Mouse (Mus musculus) mouse embryonic stem cell (cell line): ENCODE data around the gene Fam126b.
"Not testable (repeated sequence)": the region's sequence is repeated elsewhere in the genome, so short reads cannot be mapped to it uniquely, and the experiment has no call there.

Source experiments
- in situ Hi-C, 2 experiments: fragments of 300-500 bp; cut with MboI; formaldehyde crosslinking; loops; 1 replicate in 1 of 2; 3 replicates in 1 of 2; pipeline ENCODE4 v1.14.3; 2019 to 2020; ENCODE audit warnings: low sequenced_read_pairs in 2 of 2, low pct_unique_long_range_greater_than_20kb in 1 of 2, mixed read lengths in 1 of 2; ENCODE audit not compliant: unreplicated experiment in 1 of 2

Gene Fam126b

DNA sequence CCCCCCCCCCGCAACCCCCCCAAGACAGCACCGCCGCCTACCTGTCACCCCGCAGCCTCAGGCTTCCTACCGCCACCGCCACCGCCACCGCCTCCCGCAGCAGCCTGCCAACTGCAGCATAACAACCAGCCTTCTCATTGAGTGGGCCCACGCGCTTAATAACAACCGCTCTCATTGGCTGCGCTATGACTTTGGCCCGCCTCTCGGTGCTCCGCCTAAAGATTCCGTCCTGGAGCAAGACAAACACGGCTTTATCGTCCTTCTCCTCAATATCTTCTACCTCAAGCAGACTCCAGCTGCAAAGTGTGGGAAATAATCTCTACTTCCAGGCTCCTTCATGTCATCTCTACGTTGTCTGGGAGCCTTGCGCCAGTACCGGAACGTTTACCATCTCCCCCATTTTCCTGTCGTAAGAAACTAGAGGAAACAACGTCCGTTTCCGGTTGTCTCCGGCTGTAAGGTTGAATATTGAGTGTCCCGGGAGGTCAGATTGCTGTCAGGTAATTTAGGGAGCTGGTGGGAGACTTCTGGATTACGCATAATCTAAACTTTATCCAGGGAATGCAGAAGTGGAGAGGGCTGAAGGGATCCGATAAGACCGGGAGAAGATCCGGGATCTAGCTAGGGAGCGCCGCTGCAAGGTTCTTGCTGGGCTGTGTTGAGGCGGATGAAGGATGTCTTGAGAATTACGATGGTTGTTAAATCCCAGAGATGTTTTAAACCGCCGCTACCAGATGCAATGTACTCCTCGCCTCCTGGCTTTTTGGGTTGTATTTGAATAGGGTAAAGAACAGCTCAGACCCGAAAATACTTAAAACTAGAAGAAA lies at the start of gene Fam126b, which contains the start of gene Ndufb3:
Gene Fam126b, minus strand, starts transcription at position 153 of the 827 bp plus-strand sequence.
Gene Ndufb3, plus strand, starts transcription at position 214 of the 827 bp plus-strand sequence.
- in situ Hi-C loops: no loop called here

DNA sequence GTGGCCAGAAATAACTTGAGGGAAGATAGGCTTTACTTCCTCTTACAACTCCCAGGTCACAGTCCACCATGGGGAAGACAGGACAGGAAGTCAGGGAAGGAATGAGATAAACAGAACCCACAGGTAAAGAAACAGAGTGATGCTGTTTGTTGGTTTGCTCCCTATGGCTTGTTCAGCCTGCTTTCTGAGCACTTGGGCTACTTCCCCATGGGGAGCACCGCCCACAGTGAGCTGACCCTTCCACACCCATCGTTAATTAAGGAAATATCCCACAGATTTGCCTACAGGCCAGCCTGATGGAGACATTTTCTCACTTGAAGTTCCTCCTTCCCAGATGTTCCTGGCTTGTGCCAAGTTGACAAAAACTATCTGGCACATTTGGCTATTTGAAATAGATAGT lies 42.7 kb upstream of the Fam126b start:
- in situ Hi-C loops: not testable (repeated sequence)

DNA sequence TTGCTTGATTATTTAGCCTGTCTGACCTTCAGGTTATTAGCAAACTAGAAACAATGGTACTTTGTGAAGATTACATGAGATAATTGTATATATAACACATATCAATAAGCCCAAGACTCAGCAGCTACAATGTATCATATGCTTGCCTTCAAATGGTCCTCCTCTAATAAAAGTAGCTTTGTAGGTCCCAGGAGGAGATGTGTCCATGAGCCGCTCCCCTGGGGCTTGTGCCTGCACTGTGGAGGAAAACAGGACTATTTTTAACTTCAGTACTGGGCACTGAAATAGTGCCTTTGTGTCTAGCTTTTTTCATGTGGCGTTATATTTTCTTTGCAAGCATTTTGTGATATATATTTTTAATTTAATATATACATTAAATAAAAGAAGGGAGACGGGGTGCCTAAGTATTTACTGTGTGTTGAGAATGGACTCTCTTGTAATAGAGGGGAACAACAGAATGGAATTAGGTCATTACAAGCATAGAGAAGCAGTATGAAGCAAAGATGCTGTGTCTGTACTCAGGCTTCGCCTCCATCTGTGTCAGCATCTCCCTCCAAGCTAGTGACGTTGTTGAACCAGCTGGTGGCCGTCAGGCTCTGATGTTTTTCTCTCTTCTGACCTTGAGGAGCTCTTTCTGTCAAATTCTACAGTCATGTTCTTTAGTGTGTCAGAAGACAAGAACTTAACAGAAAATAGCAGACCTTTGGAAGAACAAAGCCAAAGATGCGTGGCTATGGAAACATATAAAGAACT lies 36.0 kb upstream of the Fam126b start:
- in situ Hi-C loops: no loop called here

DNA sequence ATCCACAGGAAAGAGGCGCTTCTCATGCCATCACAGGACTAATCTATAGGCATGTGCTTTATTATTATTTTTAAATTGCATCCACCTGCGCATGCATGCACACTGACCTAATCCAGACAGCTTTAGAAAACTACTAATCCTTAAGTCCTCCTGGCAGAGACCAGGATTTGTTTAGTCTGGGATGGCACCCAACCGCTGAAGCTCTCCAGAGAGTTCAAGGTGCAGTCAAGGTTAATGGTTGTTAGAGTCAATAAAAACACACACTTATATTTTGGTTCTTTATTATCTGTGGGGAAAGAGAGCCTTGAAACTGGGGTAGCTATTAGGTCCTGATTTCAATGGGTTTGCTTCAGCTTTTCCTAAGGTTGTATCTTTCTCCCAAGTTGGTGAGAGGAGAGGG lies 35.1 kb upstream of the Fam126b start:
- in situ Hi-C loops: no loop called here

DNA sequence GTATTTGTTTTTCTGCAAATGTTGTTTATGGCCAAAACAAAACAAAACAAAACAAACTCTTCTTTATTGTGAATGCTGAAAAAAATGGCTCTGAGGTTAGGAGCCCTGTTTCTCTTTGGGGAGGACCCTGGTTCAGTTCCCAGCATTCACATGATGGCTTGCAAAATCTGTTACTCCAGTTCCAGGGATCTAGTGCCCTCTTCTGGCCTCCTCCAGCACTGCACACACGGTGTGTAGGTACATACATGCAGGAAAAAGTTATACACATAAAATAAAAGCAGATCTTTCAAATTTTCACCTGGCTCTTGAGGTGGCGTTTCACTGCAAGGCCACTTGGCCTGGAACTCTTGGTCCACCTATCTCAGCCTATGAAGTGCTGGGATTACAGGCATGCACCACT lies 32.6 kb upstream of the Fam126b start:
- in situ Hi-C loops: loop anchor here in 1 of 2 experiments (10.0 kb wide), 1 partner anchor 56 kb away; no protein-coding TSS in a partner anchor

DNA sequence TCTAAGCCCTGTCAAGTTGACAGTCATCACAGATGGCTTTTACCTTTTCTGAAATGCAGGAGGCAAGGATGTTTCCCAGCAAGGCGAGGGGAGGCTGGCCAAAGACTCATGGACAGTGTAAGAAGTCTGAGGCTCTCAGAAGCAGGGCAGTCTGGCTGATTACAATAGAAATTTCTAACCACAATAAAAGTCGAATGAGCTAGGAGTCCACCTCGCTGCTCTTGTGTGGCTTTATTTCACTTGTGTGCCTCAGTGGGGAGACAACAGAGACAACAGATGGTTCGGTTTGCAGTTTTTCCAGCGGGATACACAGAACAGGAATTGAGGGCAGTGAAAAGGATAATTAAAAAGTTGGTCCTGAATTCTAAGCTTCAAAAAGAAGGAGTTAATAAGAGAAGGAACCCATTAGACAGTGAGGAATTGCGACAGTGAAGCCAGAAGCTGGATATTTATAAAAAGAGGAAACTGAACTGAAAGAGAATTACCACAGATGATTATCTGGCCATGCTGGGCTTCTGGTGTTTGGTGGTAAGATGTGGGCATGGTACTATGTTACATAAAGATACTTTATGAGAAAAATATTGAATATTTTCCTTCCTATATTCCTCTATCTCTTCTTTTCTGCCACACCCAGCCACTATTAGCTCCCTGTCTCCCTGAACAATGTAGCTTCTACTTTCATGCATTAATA lies 32.0 kb upstream of the Fam126b start:
- in situ Hi-C loops: loop anchor here in 1 of 2 experiments (10.0 kb wide), 1 partner anchor 57 kb away; no protein-coding TSS in a partner anchor

DNA sequence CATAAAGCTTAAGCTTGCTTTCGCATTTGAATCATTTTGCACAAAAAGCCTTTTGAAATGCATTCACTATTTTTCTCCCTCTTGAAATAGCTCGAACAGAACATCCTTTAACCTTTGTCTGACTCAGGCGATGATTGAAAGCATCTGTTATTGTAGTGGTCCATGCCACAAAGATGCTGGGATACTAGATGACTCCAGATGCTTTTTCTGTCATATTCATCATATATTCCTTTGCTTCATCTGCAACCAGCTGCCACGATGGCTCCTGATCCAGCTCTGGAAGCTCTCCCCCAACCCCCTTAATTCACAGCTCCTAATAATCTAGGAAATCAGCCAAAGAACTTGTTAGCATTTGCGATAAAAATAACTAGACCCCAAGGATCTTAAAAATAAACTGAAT lies 31.0 kb upstream of the Fam126b start:
- in situ Hi-C loops: loop anchor here in 1 of 2 experiments (10.0 kb wide), 1 partner anchor 58 kb away; no protein-coding TSS in a partner anchor

DNA sequence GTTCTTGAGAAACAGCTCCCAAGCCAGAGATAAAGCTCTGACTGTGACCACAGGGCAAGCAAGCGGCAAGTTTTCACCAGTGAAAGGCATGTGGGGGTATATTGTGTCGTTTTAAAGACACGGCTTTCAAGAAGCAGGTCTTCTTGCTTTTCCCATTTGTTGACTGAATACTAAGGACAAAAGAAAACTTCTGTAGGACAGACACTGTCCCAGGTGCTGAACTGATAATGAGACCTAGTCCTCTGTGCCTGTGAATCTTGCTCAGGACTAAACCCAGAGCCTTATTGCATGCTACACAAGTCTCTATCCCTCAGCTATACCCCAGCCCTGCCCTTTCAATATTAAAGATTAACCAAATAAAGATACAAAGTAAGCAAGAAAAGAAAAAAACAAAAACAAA lies 30.1 kb upstream of the Fam126b start:
- in situ Hi-C loops: loop anchor here in 1 of 2 experiments (10.0 kb wide), 1 partner anchor 59 kb away; no protein-coding TSS in a partner anchor

DNA sequence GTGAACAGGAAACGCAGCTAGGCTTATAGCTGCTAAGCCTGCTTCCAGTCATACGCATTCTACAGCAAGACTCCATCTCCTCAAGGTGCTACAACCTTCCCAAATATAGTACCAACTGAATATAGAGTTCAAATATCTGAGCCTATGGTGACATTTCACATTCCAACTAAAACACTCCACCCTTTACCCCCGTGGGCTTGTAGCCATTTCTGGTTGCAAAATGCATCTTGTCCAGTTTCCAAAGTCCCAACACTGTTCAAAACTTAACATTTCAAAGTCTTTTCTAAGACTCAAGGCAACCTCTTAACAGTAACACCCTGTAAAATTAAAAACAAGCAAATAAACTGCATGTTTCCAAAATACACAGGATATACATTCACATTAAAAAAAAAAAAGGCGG lies 29.0 kb upstream of the Fam126b start:
- in situ Hi-C loops: loop anchor here in 1 of 2 experiments (10.0 kb wide), 1 partner anchor 60 kb away; no protein-coding TSS in a partner anchor

DNA sequence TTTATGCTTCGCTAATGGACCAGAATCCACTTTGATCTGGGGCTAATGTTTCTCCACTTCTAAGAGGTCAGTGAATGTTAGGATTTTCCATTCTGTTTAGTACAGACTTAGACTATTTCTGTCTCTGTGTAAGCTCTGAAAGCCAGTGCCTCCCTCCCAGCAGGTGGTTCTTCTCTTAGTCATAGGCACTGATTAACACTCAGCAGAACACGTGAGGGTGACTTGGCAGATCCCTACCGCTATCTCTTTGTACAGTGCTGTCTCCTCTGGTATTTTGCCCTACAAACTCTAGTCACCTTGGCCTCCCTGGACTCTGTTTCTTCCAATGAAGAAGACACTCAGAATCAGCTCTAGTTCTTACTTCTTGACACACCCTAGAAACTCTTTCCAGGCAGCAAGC lies 28.3 kb upstream of the Fam126b start:
- in situ Hi-C loops: loop anchor here in 1 of 2 experiments (10.0 kb wide), 1 partner anchor 60 kb away; no protein-coding TSS in a partner anchor

DNA sequence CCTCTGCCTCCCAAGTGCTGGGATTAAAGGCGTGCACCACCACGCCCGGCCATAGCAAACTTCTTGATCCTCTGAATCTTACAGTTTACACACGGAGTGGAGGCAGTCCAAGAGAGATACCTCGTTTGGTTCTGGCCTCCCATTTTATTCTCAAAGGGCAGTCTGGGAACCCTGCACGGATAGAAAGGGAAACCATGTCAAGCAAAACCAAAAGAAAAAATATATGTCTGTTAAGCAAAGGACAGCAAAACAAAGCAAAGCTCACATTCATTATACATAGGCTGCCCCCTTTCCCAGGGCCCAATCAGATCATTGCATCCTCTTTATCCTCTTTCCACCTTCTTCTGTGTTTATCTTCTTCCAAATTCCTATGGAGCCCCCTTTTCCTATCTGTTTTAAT lies 27.7 kb upstream of the Fam126b start:
- in situ Hi-C loops: loop anchor here in 1 of 2 experiments (10.0 kb wide), 1 partner anchor 61 kb away; no protein-coding TSS in a partner anchor

DNA sequence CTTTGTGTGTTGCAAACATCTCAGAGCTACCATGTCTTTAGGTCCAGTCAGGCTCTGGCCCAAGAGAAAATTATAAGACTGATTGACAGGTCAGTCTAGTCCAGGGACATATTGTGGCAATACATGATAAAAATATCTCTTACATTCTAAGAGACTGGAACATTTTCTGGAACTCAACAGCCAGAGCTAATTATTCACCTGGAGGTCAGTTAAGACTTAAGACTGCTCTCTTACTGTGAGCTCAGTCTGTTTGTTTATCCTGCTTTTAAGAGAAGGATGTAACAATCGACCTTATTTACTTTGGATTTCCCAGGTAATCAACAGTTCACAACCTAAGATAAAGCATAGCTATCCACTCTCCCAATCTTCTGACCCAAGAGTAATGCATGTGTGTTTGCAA lies 24.5 kb upstream of the Fam126b start:
- in situ Hi-C loops: loop anchor here in 1 of 2 experiments (10.0 kb wide), 1 partner anchor 64 kb away; no protein-coding TSS in a partner anchor

DNA sequence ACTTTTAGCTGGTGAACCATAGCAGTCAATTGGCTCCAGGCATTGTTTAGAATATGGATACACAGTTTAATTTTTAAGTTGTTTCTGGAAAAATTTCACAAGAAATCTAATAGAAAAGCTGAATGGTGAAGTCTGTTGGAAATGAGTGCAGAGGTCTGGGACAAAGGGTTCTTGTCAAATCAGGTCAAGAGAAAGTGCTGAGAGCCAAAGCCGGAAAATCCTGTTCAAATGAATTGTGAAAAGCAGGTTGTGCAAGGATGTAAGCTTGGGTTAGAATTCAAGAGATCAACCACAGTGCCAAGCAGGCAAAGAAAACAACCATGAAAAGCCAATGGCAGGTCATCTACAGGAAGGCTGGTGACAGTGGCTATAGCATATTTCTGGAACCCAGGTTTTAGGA lies 24.0 kb upstream of the Fam126b start:
- in situ Hi-C loops: loop anchor here in 1 of 2 experiments (10.0 kb wide), 1 partner anchor 65 kb away; no protein-coding TSS in a partner anchor

DNA sequence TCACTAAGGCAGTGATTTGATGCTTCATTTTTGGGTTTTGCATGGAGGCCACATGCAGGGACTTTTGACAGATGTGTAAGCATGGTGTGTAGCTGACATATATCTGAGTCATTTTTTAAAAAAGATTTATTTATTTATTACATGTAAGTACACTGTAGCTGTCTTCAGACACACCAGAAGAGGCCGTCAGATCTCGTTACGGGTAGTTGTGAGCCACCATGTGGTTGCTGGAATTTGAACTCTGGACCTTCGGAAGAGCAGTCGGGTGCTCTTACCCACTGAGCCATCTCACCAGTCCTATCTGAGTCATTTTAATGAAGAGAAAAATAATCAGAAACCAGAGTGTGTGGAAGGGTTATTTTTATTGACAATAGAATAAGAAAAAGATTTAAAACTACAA lies 23.5 kb upstream of the Fam126b start:
- in situ Hi-C loops: not testable (repeated sequence)

DNA sequence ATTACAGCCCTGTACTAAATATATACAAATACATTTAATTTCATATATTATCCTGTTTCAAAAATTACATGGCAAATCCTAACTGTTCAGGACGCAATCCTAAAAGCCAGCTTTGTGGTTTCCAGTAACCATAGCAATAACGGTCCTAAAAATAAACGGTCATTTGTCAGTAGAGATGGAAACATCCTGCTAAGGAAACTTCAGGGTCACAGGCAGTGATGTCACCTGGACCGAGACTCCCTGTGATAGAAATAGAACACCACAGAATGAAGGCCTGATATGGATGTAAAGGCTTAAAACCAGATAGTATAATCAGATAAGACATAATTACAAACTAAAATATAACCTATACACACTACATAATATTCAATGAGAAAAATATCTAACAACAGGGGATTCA lies 17.6 kb upstream of the Fam126b start:
- in situ Hi-C loops: no loop called here

DNA sequence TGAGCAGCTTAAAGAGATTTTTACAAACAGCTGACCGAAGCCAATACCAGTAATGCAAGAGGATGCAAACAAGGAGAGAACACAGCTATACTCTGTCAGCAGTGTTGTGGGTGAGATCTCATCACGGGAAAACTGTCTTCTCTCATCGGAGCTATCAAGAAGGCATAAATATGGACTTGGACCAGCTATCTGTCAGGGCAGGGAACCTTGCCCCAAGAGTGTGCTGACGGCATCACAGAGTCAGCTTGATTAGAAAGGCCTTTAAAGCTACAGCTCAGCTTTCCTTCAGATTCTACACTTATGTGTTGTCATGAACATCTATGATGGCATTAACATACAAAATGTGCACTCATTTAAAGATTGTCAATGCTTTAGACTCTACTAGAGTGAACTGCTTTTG lies 16.6 kb upstream of the Fam126b start:
- in situ Hi-C loops: no loop called here

DNA sequence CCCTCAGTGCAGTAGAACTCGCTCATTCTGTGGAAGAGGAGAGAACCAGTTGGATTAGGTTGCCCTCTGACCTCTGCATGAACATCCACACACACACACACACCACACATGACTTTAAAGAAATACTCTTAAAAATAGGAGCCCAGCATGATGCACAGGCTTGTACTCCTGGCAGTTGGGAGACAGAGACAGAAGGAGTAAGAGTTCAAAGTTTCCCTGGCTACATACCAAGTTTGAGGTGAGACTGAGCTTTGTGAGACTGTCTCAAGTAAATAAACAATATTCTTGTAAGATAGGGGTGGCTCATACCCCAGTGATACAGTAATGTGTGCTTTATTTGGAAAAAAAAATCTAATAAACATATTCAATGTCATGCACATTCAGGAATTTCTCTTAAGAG lies 1.4 kb upstream of the Fam126b start:
- in situ Hi-C loops: no loop called here

DNA sequence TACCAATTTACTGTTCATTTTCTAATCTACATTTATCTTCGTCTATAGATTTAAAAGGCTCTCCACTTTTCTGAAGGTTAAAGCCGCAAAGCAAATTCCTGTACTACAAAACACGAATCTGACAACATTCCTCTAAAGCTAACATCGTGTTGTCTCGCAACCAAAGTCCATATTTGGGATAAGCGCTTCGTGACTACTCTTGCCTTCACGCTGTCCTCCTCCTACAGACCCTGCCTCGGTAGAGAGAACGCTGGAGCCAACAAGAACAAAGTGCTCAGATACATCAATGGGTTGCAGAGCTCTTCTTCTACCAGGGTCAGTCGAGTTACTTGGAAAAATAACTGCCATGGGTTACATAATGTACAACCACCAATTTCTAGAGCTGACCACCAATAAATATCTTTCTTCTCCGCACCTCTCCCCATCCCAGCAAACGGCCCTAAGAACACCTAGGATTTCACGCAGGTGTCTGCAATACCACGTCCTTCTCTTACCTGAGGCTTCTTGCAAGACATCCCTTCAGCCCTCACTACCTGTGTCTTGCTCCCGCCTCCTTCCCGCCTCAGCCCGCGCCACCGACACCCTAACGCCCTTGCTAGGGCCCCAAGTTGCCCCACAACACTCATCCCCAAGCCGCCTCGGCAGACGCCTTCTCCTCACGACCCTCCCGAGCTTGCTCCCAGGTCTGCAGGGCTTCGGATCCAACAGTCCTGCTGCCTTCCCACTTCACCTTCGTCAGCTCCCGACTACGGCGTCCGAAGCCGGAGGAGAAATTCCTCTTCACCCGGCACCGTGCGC lies 551 bp downstream of the Fam126b start:
- in situ Hi-C loops: no loop called here
